ENCODE assay signal across 12 mouse cellular contexts in genomic region chr7:57512955-57513354, GRCm38 (mm10). TPM values are rescaled to one million over a fixed set of nuclear protein-coding genes. Genes with fewer than 3 reads are reported as not detected.
DNase-seq lines count a peak whose midpoint lies in the region; ATAC-seq and TF ChIP-seq lines count a peak whose summit lies in the region.
"Had no signal": no experiment of that assay in that cellular context is flagged by ENCODE, and none has a peak within 500 bp of the region (broad histone marks: within the 10 kb centered on the region; RNA-seq: fewer than 3 reads in every experiment).

No protein-coding gene starts in this region.

- no peak for TF ChIP-seq POLR2A in limb, embryonic 14.5 days (IDR thresholded peaks at IDR 0.05; ENCODE audit: borderline replicate concordance, extremely low read depth, insufficient read depth, insufficient read length)

- H3K4me2 ChIP-seq in forebrain, embryonic 14.5 days (ENCODE audit: low read length) = no peak overlapping the region
- H3K4me2 ChIP-seq in forebrain, embryonic 11.5 days (ENCODE audit: low read depth, low read length, severe bottlenecking) = no peak overlapping the region
- H3K4me2 ChIP-seq in limb, embryonic 14.5 days (replicated peaks; ENCODE audit: low read depth, low read length, severe bottlenecking) = no peak overlapping the region
- H3K4me2 ChIP-seq: liver, embryonic 12.5 days had no signal

- no peaks in the 10 kb centered on the region for H3K9me3 ChIP-seq in forebrain, embryonic 14.5 days (replicated peaks; ENCODE audit: control insufficient read depth, low read length)
- no peaks in the 10 kb centered on the region for H3K9me3 ChIP-seq in forebrain, embryonic 11.5 days (ENCODE audit: control insufficient read depth, low read length)
- H3K9me3 ChIP-seq in limb, embryonic 14.5 days (ENCODE audit: control insufficient read depth, low read length) = no peaks in the 10 kb centered on the region
- no peaks in the 10 kb centered on the region for H3K9me3 ChIP-seq in limb, embryonic 10.5 days (replicated peaks)
- H3K9me3 ChIP-seq: liver, embryonic 12.5 days; midbrain, embryonic 10.5 days had no signal

- H3K4me3 ChIP-seq in forebrain, embryonic 14.5 days (ENCODE audit: low read depth, low read length) = no peak overlapping the region
- no peak overlapping the region for H3K4me3 ChIP-seq in forebrain, embryonic 11.5 days (ENCODE audit: low read depth, low read length)
- no peak overlapping the region for H3K4me3 ChIP-seq in limb, embryonic 14.5 days (replicated peaks; ENCODE audit: low read length)
- H3K4me3 ChIP-seq in limb, embryonic 10.5 days = no peak overlapping the region
- H3K4me3 ChIP-seq: liver, embryonic 12.5 days; midbrain, embryonic 10.5 days had no signal

- peak; percentile 79 for DNase-seq in forebrain, embryonic 14.5 days (ENCODE audit: low spot score)
- DNase-seq in forebrain, embryonic 11.5 days (ENCODE audit: low spot score) = no peak
- DNase-seq in limb, embryonic 14.5 days (ENCODE audit: low spot score) = peak; percentile 17
- no peak for DNase-seq in limb, embryonic 10.5 days (ENCODE audit: low spot score)
- peak; percentile 69 to 71 for DNase-seq in cerebellum, postnatal 14 days
- peak; percentile 14 for DNase-seq in retina, postnatal 1 day
- DNase-seq in spleen, postnatal 10 days (ENCODE audit: low spot score in 2 of 2) = no peak
- no peak for DNase-seq in frontal cortex, postnatal 14 days (ENCODE audit: low spot score in 2 of 2)
- DNase-seq: heart, adult 11 months; thymus, adult 18-20 months had no signal

- no peak overlapping the region for H3K9ac ChIP-seq in forebrain, embryonic 14.5 days (ENCODE audit: low read length)
- H3K9ac ChIP-seq in forebrain, embryonic 11.5 days (ENCODE audit: low read length) = no peak overlapping the region
- H3K9ac ChIP-seq in limb, embryonic 14.5 days (ENCODE audit: low read depth, low read length, severe bottlenecking) = no peak overlapping the region
- H3K9ac ChIP-seq: liver, embryonic 12.5 days had no signal

- 26% methylated on average over 3 of the region's 3 CpGs for WGBS in forebrain, embryonic 14.5 days
- WGBS in forebrain, embryonic 11.5 days = 31% methylated on average over 3 of the region's 3 CpGs
- WGBS in limb, embryonic 14.5 days = 36% methylated on average over 3 of the region's 3 CpGs
- WGBS in limb, embryonic 10.5 days = 35% methylated on average over 3 of the region's 3 CpGs

- no peaks in the 10 kb centered on the region for H3K36me3 ChIP-seq in forebrain, embryonic 14.5 days (ENCODE audit: control insufficient read depth, insufficient read depth, low read length)
- no peaks in the 10 kb centered on the region for H3K36me3 ChIP-seq in forebrain, embryonic 11.5 days (ENCODE audit: control insufficient read depth, insufficient read depth, low read length)
- no peaks in the 10 kb centered on the region for H3K36me3 ChIP-seq in limb, embryonic 14.5 days (ENCODE audit: control insufficient read depth, insufficient read depth, low read length)
- H3K36me3 ChIP-seq in limb, embryonic 10.5 days = no peaks in the 10 kb centered on the region
- H3K36me3 ChIP-seq: liver, embryonic 12.5 days; midbrain, embryonic 10.5 days had no signal

- H3K4me1 ChIP-seq in forebrain, embryonic 14.5 days (ENCODE audit: control insufficient read depth, insufficient read depth, low read length) = no peaks in the 10 kb centered on the region
- H3K4me1 ChIP-seq in forebrain, embryonic 11.5 days (replicated peaks; ENCODE audit: control insufficient read depth, insufficient read depth, low read length) = 0 out of 2 replicates have a peak, but pooled peaks cover 2% of the 10 kb centered on the region
- H3K4me1 ChIP-seq in limb, embryonic 14.5 days (ENCODE audit: control insufficient read depth, insufficient read depth, low read length) = no peaks in the 10 kb centered on the region
- peaks cover 13% of the 10 kb centered on the region for H3K4me1 ChIP-seq in limb, embryonic 10.5 days
- H3K4me1 ChIP-seq: liver, embryonic 12.5 days had no signal

- peaks cover 26% of the 10 kb centered on the region for H3K27me3 ChIP-seq in forebrain, embryonic 14.5 days (replicated peaks; ENCODE audit: control insufficient read depth, insufficient read depth, low read length)
- peaks cover 32% of the 10 kb centered on the region for H3K27me3 ChIP-seq in forebrain, embryonic 11.5 days (ENCODE audit: control insufficient read depth, insufficient read depth, low read length)
- H3K27me3 ChIP-seq in limb, embryonic 14.5 days (ENCODE audit: control insufficient read depth, insufficient read depth, low read length) = peaks cover 34% of the 10 kb centered on the region
- peaks cover 39% of the 10 kb centered on the region for H3K27me3 ChIP-seq in limb, embryonic 10.5 days (ENCODE audit: low read depth, poor library complexity, severe bottlenecking)

- no peak for ATAC-seq in forebrain, embryonic 14.5 days
- no peak for ATAC-seq in forebrain, embryonic 11.5 days (replicated peaks; ENCODE audit: low FRiP score)
- no peak for ATAC-seq in limb, embryonic 14.5 days (ENCODE audit: low FRiP score, low read depth)
- ATAC-seq: liver, embryonic 12.5 days had no signal

- no peak overlapping the region for H3K27ac ChIP-seq in forebrain, embryonic 14.5 days (ENCODE audit: low read depth, low read length)
- H3K27ac ChIP-seq in forebrain, embryonic 11.5 days (ENCODE audit: low read depth, low read length) = no peak overlapping the region
- no peak overlapping the region for H3K27ac ChIP-seq in limb, embryonic 14.5 days (replicated peaks; ENCODE audit: low read depth, low read length)
- no peak overlapping the region for H3K27ac ChIP-seq in limb, embryonic 10.5 days
- H3K27ac ChIP-seq: liver, embryonic 12.5 days; midbrain, embryonic 10.5 days had no signal

RNA-seq across cellular contexts. Expression of gene Gabra5, which starts 3.1 kb away (rescaled TPM):
- polyA plus RNA-seq in forebrain, embryonic 14.5 days (2014; fragmentation: Nextera tagmentation; extraction: Ambion mirVana) = 24.1 and 29.6 TPM in 2 replicates
- 0.52 and 0.59 TPM in 2 replicates for polyA plus RNA-seq in forebrain, embryonic 11.5 days (2014; fragmentation: Nextera tagmentation; extraction: Ambion mirVana)
- polyA plus RNA-seq in limb, embryonic 14.5 days (2012; rRNA removed) = 0.29 and 0.42 TPM in 2 replicates
- 0.22 and 0.44 TPM in 2 replicates for polyA plus RNA-seq in limb, embryonic 14.5 days (2014; fragmentation: Nextera tagmentation; extraction: Ambion mirVana)
- 0.08 and 0.15 TPM in 2 replicates for polyA plus RNA-seq in limb, embryonic 10.5 days (2016; fragmentation: Nextera tagmentation; extraction: Ambion mirVana)

Comparison
In these comparisons a context has a peak if more than half of its experiments do, and no peak if none do; other contexts are left out.
1. DNase-seq: peak in forebrain, embryonic 14.5 days (single experiment), limb, embryonic 14.5 days (single experiment), cerebellum, postnatal 14 days (2 of 2) and retina, postnatal 1 day (single experiment); none in forebrain, embryonic 11.5 days (single experiment), limb, embryonic 10.5 days (single experiment), spleen, postnatal 10 days (0 of 2) and frontal cortex, postnatal 14 days (0 of 2).
2. RNA of gene Gabra5, which starts 3.1 kb away (polyA plus RNA-seq): 24.1 to 29.6 TPM in forebrain, embryonic 14.5 days; 0.52 to 0.59 TPM in forebrain, embryonic 11.5 days, 0.22 to 0.44 TPM in limb, embryonic 14.5 days and 0.08 to 0.15 TPM in limb, embryonic 10.5 days; every median in the first group is over 10 times any median in the second.